Mouse (Mus musculus) small intestine, adult 10 weeks (tissue): ENCODE results near the gene Olfr644. TPM values are rescaled to one million over a fixed set of nuclear protein-coding genes. Genes with fewer than 3 reads are reported as not detected.

ENCODE experiments used
- polyA plus RNA-seq: library from polyadenylated mRNA; stranded (reverse); fragments of 350-450 nt; fragmentation: Illumina TruSeq; extraction: RNeasy Lipid Tissue Mini Kit (QIAGEN cat#74804); gene quantifications from one replicate; pipeline ENCODE4 v1.2.3, GENCODE M21; 2014; ENCODE audit warnings: low replicate concordance

The Olfr644 gene
- not detected for polyA plus RNA-seq

DNA sequence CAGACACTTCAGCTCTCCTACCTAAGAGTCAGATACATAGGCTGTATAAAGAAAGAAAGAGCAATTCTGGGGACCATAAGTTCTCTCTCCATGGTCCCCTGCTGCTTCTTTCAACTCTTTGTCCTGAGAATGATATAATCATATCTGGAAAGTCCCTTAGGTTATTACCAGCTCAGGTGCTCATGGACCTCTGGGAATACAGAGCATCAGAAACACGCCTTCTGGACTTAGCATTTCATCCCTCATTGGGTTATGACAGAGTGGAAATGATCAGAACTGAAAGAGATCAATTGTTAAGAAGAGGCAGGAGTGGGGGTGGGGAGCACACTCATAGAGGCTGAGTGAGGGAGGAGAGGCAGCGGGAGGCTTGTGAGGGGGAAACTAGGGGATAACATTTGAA is at the start of gene Olfr644:
Gene Olfr644 (minus strand): TSS at position 101 of the 400 bp plus-strand sequence.

DNA sequence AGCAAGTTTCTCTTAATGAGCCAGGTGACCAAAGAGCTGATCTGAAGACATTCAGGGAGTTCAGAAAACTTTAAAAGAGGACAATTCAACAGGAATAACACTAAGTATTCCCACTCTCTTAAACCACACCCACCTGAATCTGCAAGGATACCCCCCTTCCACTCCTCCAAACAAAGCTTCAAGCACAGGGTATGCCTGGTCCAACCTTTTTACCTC is 33.0 kb upstream of the Olfr644 start, which contains the start of gene Olfr646:
Gene Olfr646 (plus strand): TSS at position 117 of the 216 bp plus-strand sequence.

GRCm38 (mm10) chr7:104085365-104085764 is 13.7 kb upstream of the Olfr644 start, which contains the start of gene Olfr645:
Gene Olfr645 (minus strand): TSS chr7:104085465.

DNA sequence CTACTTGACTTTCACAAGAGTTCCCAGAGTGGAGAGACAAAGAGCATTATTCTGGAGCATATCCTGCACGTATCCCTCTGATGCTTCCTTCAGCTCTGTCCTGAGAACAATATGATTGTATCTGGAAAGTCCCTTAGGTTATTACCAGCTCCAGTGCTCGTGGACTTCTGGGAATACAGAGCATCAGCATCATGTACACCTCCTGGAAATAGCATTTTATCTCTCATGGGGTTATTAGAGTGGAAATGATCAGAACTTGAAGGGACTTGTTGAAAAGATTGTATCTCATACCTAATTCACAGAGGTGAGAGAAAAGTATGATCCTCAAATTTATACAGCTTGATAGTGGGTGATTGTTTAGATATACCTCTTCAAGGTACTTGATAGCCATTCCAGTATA is 10.3 kb downstream of the Olfr644 start, which contains the start of gene 4930516K23Rik:
Gene 4930516K23Rik (minus strand): TSS at position 101 of the 400 bp plus-strand sequence.

GRCm38 (mm10) chr7:104052566-104052965 is 19.1 kb downstream of the Olfr644 start, which contains the start of gene Olfr642:
Gene Olfr642 (minus strand): TSS chr7:104052666.

GRCm38 (mm10) chr7:104035145-104035544 is 36.5 kb downstream of the Olfr644 start, which contains the start of gene Olfr641:
Gene Olfr641 (plus strand): TSS chr7:104035445.

DNA sequence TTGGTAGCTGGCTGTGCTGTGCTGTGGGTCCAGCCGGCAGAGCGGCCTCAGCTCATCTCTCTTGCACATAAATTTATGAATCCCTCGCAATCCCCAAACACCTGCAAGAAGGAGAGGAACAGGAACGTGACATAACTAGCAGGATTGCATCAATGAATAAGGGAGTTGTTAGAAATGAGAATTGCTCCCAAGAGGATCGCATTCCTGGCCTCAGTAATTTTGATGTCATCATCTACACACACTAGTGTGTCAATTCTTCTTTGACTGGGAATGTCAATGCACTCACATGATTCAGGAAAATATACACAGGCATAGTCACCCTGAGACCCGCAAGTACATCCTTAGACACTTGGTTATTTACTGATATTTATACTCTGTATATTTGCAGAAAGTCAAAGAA is 46.2 kb downstream of the Olfr644 start, which contains the start of gene Olfr640:
Gene Olfr640 (minus strand): TSS at position 101 of the 400 bp plus-strand sequence.

GRCm38 (mm10) chr7:104017203-104017602 is 54.5 kb downstream of the Olfr644 start, which contains the start of gene Olfr639:
Gene Olfr639 (minus strand): TSS chr7:104017303.

Other genes with a start within 250 kb of the Olfr644 start
- 17.2 TPM for gene Hbb-bs, start 243.8 kb downstream of the Olfr644 start, polyA plus RNA-seq
- not detected for gene Hbb-bh2, start 231.3 kb downstream of the Olfr644 start, polyA plus RNA-seq
- gene Hbb-bh1, start 228.7 kb downstream of the Olfr644 start, polyA plus RNA-seq: not detected
- gene Hbb-y, start 218.7 kb downstream of the Olfr644 start, polyA plus RNA-seq: not detected
- gene Olfr66, start 185.6 kb downstream of the Olfr644 start, polyA plus RNA-seq: not detected
- not detected for gene Olfr64, start 177.4 kb downstream of the Olfr644 start, polyA plus RNA-seq
- not detected for gene Olfr65, start 168.4 kb downstream of the Olfr644 start, polyA plus RNA-seq
- gene Olfr631, start 143.0 kb downstream of the Olfr644 start, polyA plus RNA-seq: not detected
- gene Olfr632, start 137.5 kb downstream of the Olfr644 start, polyA plus RNA-seq: not detected
- not detected for gene Olfr633, start 127.4 kb downstream of the Olfr644 start, polyA plus RNA-seq
- gene Olfr635, start 100.7 kb downstream of the Olfr644 start, polyA plus RNA-seq: not detected
- not detected for gene Olfr638, start 73.1 kb downstream of the Olfr644 start, polyA plus RNA-seq
- gene Olfr639, start 54.6 kb downstream of the Olfr644 start, polyA plus RNA-seq: not detected
- gene Olfr640, start 46.3 kb downstream of the Olfr644 start, polyA plus RNA-seq: not detected
- not detected for gene Olfr641, start 36.4 kb downstream of the Olfr644 start, polyA plus RNA-seq
- gene Olfr642, start 19.2 kb downstream of the Olfr644 start, polyA plus RNA-seq: not detected
- gene 4930516K23Rik, start 10.4 kb downstream of the Olfr644 start, polyA plus RNA-seq: not detected
- gene Olfr645, start 13.6 kb upstream of the Olfr644 start, polyA plus RNA-seq: not detected
- gene Olfr646, start 33.0 kb upstream of the Olfr644 start, polyA plus RNA-seq: not detected
- gene Ubqln5, start 58.0 kb upstream of the Olfr644 start, polyA plus RNA-seq: not detected
- gene Olfr643, start 65.5 kb upstream of the Olfr644 start, polyA plus RNA-seq: not detected
- not detected for gene Ubqln3, start 71.4 kb upstream of the Olfr644 start, polyA plus RNA-seq
- gene Ubqlnl, start 78.7 kb upstream of the Olfr644 start, polyA plus RNA-seq: not detected
- not detected for gene Olfm5, start 93.0 kb upstream of the Olfr644 start, polyA plus RNA-seq
- 0.19 TPM for gene Olfr648, start 111.5 kb upstream of the Olfr644 start, polyA plus RNA-seq
- not detected for gene Olfr649, start 124.1 kb upstream of the Olfr644 start, polyA plus RNA-seq
- gene Trim6, start 146.9 kb upstream of the Olfr644 start, polyA plus RNA-seq: 2.7 TPM
- 39.9 TPM for gene Trim34a, start 172.6 kb upstream of the Olfr644 start, polyA plus RNA-seq
- gene Trim5, start 216.2 kb upstream of the Olfr644 start, polyA plus RNA-seq: 27.1 TPM
- gene Trim12a, start 243.6 kb upstream of the Olfr644 start, polyA plus RNA-seq: 70.7 TPM